11 mouse cellular contexts compared by ENCODE assay signal in genomic region chr12:69516314-69516916, GRCm38 (mm10).
DNase-seq lines count a peak whose midpoint lies in the region; ATAC-seq and TF ChIP-seq lines count a peak whose summit lies in the region.
"Had no signal": no experiment of that assay in that cellular context is flagged by ENCODE, and none has a peak within 500 bp of the region (broad histone marks: within the 10 kb centered on the region; RNA-seq: fewer than 3 reads in every experiment).

No protein-coding gene starts in this region.

- TF ChIP-seq POLR2A in kidney, adult 2 months (IDR thresholded peaks at IDR 0.05; ENCODE audit: low read depth, low read length), result no peak

- H3K4me3 ChIP-seq in kidney, adult 2 months (ENCODE audit: insufficient read depth, low read depth, low read length), result no peak overlapping the region
- H3K4me3 ChIP-seq in intestine, postnatal 0 days (ENCODE audit: low read depth, low read length), result no peak overlapping the region
- H3K4me3 ChIP-seq in layer of hippocampus, adult 2 months, result no peak overlapping the region
- H3K4me3 ChIP-seq: embryonic facial prominence, embryonic 12.5 days; hindbrain, embryonic 15.5 days had no signal

- H3K9ac ChIP-seq in intestine, postnatal 0 days (ENCODE audit: low read depth, low read length), result no peak overlapping the region
- H3K9ac ChIP-seq: embryonic facial prominence, embryonic 12.5 days; hindbrain, embryonic 15.5 days had no signal

- no peaks in the 10 kb centered on the region for H3K9me3 ChIP-seq in intestine, postnatal 0 days (ENCODE audit: control insufficient read depth)
- H3K9me3 ChIP-seq: embryonic facial prominence, embryonic 12.5 days; hindbrain, embryonic 15.5 days had no signal

- no peaks in the 10 kb centered on the region for H3K27me3 ChIP-seq in kidney, adult 2 months (replicated peaks; ENCODE audit: control insufficient read depth, insufficient read depth, low read length)
- H3K27me3 ChIP-seq in intestine, postnatal 0 days (replicated peaks; ENCODE audit: control insufficient read depth, insufficient read depth, low read length), result no peaks in the 10 kb centered on the region
- no peaks in the 10 kb centered on the region for H3K27me3 ChIP-seq in splenic B cell, adult 2 months (ENCODE audit: control insufficient read depth, insufficient read depth, low read length, poor library complexity, severe bottlenecking)
- H3K27me3 ChIP-seq: embryonic facial prominence, embryonic 12.5 days; hindbrain, embryonic 15.5 days had no signal

- peaks cover 14% of the 10 kb centered on the region; the same call in 1 of the 2 replicates for H3K4me1 ChIP-seq in kidney, adult 2 months (ENCODE audit: control insufficient read depth, insufficient read depth, low read length)
- H3K4me1 ChIP-seq in intestine, postnatal 0 days (replicated peaks; ENCODE audit: control insufficient read depth, insufficient read depth, low read length), result peaks cover 22% of the 10 kb centered on the region; the same call in 1 of the 2 replicates
- H3K4me1 ChIP-seq: embryonic facial prominence, embryonic 12.5 days; hindbrain, embryonic 15.5 days had no signal

- peak; percentile 91 for ATAC-seq in intestine, postnatal 0 days

- TF ChIP-seq CTCF in kidney, adult 2 months (conservative IDR thresholded peaks at IDR 0.05; ENCODE audit: insufficient read depth, insufficient read length, low read depth, low read length), result no peak
- TF ChIP-seq CTCF in intestine, postnatal 0 days (IDR thresholded peaks at IDR 0.05; ENCODE audit: low read depth), result no peak
- TF ChIP-seq CTCF in layer of hippocampus, adult 2 months (conservative IDR thresholded peaks at IDR 0.05), result no peak

- H3K36me3 ChIP-seq in kidney, adult 2 months (ENCODE audit: control insufficient read depth, insufficient read depth, low read length), result no peaks in the 10 kb centered on the region
- H3K36me3 ChIP-seq in intestine, postnatal 0 days (ENCODE audit: control insufficient read depth, insufficient read depth), result no peaks in the 10 kb centered on the region
- no peaks in the 10 kb centered on the region for H3K36me3 ChIP-seq in splenic B cell, adult 2 months (ENCODE audit: control insufficient read depth, insufficient read depth, low read length, poor library complexity, severe bottlenecking)
- H3K36me3 ChIP-seq: embryonic facial prominence, embryonic 12.5 days; hindbrain, embryonic 15.5 days had no signal

- no peak overlapping the region for H3K27ac ChIP-seq in kidney, adult 2 months (ENCODE audit: insufficient read depth, low read depth, low read length)
- peak overlapping the region; percentile 73 for H3K27ac ChIP-seq in intestine, postnatal 0 days (ENCODE audit: low read depth, low read length)
- no peak overlapping the region for H3K27ac ChIP-seq in layer of hippocampus, adult 2 months
- H3K27ac ChIP-seq: embryonic facial prominence, embryonic 12.5 days; hindbrain, embryonic 15.5 days had no signal

- H3K4me2 ChIP-seq in intestine, postnatal 0 days (replicated peaks; ENCODE audit: low read depth), result 0 out of 2 replicates have a peak overlapping the region, but pooled peaks have one; percentile 21
- H3K4me2 ChIP-seq: embryonic facial prominence, embryonic 12.5 days; hindbrain, embryonic 15.5 days had no signal

- DNase-seq in kidney, adult 2 months, result peak; percentile 39
- DNase-seq in kidney, adult 18-20 months, result no peak
- DNase-seq in CD8-positive naive resting alpha-beta T cell, adult 2 months (ENCODE audit: low read depth in 2 of 2, low spot score in 2 of 2), result peak; percentile 43 to 58
- peak; percentile 69 for DNase-seq in splenic B cell, adult 2 months (ENCODE audit: low read depth, low spot score)
- no peak for DNase-seq in left cerebral cortex, adult 9 months (ENCODE audit: low spot score in 2 of 2)
- DNase-seq in ovary, adult 18-20 months (ENCODE audit: low spot score), result no peak
- DNase-seq in layer of hippocampus, adult 2 months (ENCODE audit: low spot score in 2 of 2), result no peak
- DNase-seq: gastrocnemius, postnatal 10 days had no signal

- 69% methylated on average over 10 of the region's 10 CpGs for WGBS in kidney, adult 2 months
- 30% methylated on average over 10 of the region's 10 CpGs for WGBS in intestine, postnatal 0 days

Comparison
In these comparisons a context has a peak if more than half of its experiments do, and no peak if none do; other contexts are left out.
1. DNase-seq: peak in kidney, adult 2 months (single experiment), CD8-positive naive resting alpha-beta T cell, adult 2 months (2 of 2) and splenic B cell, adult 2 months (single experiment); none in kidney, adult 18-20 months (single experiment), left cerebral cortex, adult 9 months (0 of 2), ovary, adult 18-20 months (single experiment) and layer of hippocampus, adult 2 months (0 of 2).